Mouse (Mus musculus) liver, embryonic 14.5 days (tissue): Measurements from ENCODE around the gene Tada2a. TPM values are rescaled to one million over a fixed set of nuclear protein-coding genes. Genes with fewer than 3 reads are reported as not detected.

Source experiments
- ATAC-seq: fragments of 200-750 bp; cut with Nextera tagmentation; 2 replicates; pipeline ENCODE4 v1.8.0; 2017; ENCODE audit warnings: moderate number of reproducible peaks, mild to moderate bottlenecking, moderate library complexity; ENCODE audit not compliant: insufficient read depth
- DNase-seq, 3 experiments: peaks; one replicate each; pipeline ENCODE4 v3.0.0-alpha.2; 2012 to 2013; ENCODE audit warnings: low read depth in 3 of 3, low spot score in 3 of 3
- H3K27ac ChIP-seq: fragments of 300-500 bp; sonication (generic); 2 replicates; pipeline ENCODE4 v1.5.1; 2014; ENCODE audit warnings: moderate library complexity, mild to moderate bottlenecking, control low read depth, inconsistent platforms
- H3K27me3 ChIP-seq: fragments of 300-500 bp; sonication (generic); 2 replicates; pipeline ENCODE4 v1.6.1; 2014; ENCODE audit warnings: mild to moderate bottlenecking, low read length, moderate library complexity; ENCODE audit not compliant: control insufficient read depth, insufficient read depth
- H3K36me3 ChIP-seq: fragments of 300-500 bp; sonication (generic); replicated peaks from 2 replicates; pipeline ENCODE4 v1.6.1; 2014; ENCODE audit warnings: low read depth; ENCODE audit not compliant: control insufficient read depth, insufficient read depth
- H3K4me1 ChIP-seq, 2 experiments: fragments of 200-500 bp in 1 of 2; fragments of 300-500 bp in 1 of 2; sonication (generic) in 1 of 2; replicated peaks; 2 replicates each; pipeline ENCODE4 v1.6.1; 2012 to 2014; ENCODE audit warnings: antibody characterized with exemption in 1 of 2, inconsistent platforms in 1 of 2, low read length in 1 of 2; ENCODE audit not compliant: control insufficient read depth in 2 of 2, insufficient read depth in 2 of 2
- H3K4me2 ChIP-seq: fragments of 300-500 bp; sonication (generic); 2 replicates; pipeline ENCODE4 v1.6.1; 2014; ENCODE audit warnings: low read depth, mild to moderate bottlenecking, control low read depth, moderate library complexity
- H3K4me3 ChIP-seq, 2 experiments: fragments of 200-500 bp in 1 of 2; fragments of 300-500 bp in 1 of 2; sonication (generic) in 1 of 2; 2 replicates each; pipeline ENCODE4 v1.5.1; 2012 to 2014; ENCODE audit warnings: low read depth in 2 of 2, low read length in 2 of 2, mild to moderate bottlenecking in 2 of 2, control low read depth in 1 of 2, inconsistent platforms in 1 of 2, moderate library complexity in 1 of 2; ENCODE audit not compliant: insufficient read depth in 1 of 2
- H3K9ac ChIP-seq: fragments of 300-500 bp; sonication (generic); replicated peaks from 2 replicates; pipeline ENCODE4 v1.6.1; 2014; ENCODE audit warnings: mild to moderate bottlenecking, control low read depth, moderate library complexity
- H3K9me3 ChIP-seq: fragments of 300-500 bp; sonication (generic); 2 replicates; pipeline ENCODE4 v1.6.1; 2016; ENCODE audit warnings: low read length, mixed read lengths; ENCODE audit not compliant: control insufficient read depth
- CTCF ChIP-seq: IDR thresholded peaks from 2 replicates; pipeline ENCODE4 v1.5.1; 2016; ENCODE audit warnings: antibody characterized with exemption, low read depth, control low read depth
- EP300 ChIP-seq: IDR thresholded peaks from 2 replicates; pipeline ENCODE4 v1.6.1; 2016; ENCODE audit warnings: antibody characterized with exemption, low read depth
- WGBS: fragments of 180-500 bp; shearing (Covaris S2); extraction: QIAGEN DNeasy Blood & Tissue Kit; methylation state at CpG from one replicate; pipeline ENCODE4 v1.1.7; 2014; ENCODE audit not compliant: insufficient replicate concordance; 5-methylcytosine and 5-hydroxymethylcytosine counted together
- polyA plus RNA-seq, 2 experiments: library from polyadenylated mRNA; depleted of rRNA in 1 of 2; stranded (reverse) in 1 of 2; unstranded in 1 of 2; fragments of >200 nt; fragmentation: Nextera tagmentation in 1 of 2; extraction: Ambion mirVana in 1 of 2; gene quantifications; 2 replicates each; pipeline versions ENCODE4 v1.2.1 to v1.2.3; 2012 to 2014

Gene Tada2a
- polyA plus RNA-seq, 2 experiments = 9.0 to 9.6 TPM

DNA sequence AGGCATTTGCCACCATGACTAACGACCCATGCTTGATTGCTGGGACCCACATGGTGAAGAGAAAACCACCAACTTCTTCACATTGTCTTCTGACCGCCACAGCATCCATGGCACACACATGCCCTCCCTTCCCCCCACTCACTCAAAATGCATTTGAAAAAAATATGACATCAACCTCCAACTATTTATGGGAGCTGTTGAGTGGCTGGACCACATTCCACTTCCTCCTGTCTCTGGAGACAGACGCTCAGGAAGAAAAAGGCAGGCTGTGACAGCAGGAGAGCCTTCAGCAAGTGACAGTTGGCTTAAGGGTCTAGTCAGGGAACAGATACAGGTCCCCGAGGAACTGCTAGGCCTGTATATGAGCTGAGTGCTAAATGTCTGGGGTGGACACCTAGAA lies 49.5 kb downstream of the Tada2a start:
- H3K4me1 ChIP-seq = no peaks in the 10 kb centered on the region
- H3K9me3 ChIP-seq = no peaks in the 10 kb centered on the region
- no peaks in the 10 kb centered on the region for H3K27me3 ChIP-seq
- DNase-seq = no peak
- no peak overlapping the region for H3K4me2 ChIP-seq
- TF ChIP-seq EP300 (no peak), CTCF (no peak)
- no peak overlapping the region for H3K27ac ChIP-seq
- H3K36me3 ChIP-seq = peaks cover 6% of the 10 kb centered on the region; the same call in 1 of the 2 replicates
- H3K9ac ChIP-seq = no peak overlapping the region
- H3K4me3 ChIP-seq = no peak overlapping the region
- WGBS = 69% methylated on average over 4 of the region's 4 CpGs
- ATAC-seq = no peak

DNA sequence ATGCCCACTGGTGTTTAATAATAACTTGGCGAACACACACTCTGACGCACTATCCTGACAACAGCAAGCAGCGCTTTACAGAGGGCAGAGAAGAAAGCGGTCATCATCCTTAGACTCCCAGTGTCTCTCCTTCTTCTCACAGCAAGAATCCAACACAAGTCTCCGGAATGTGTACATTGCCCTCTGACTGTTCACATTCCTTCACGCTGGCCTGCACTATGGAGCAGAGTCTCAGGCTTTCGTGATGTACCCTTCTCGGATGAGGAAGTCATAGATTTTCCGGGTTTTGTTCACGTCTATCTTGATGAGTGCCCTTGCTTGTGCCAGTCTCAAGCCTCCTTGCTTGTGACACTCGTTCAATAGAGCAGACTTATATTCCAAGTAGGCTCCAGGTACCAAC lies 50.0 kb downstream of the Tada2a start:
- 82% methylated on average over 11 of the region's 11 CpGs for WGBS

DNA sequence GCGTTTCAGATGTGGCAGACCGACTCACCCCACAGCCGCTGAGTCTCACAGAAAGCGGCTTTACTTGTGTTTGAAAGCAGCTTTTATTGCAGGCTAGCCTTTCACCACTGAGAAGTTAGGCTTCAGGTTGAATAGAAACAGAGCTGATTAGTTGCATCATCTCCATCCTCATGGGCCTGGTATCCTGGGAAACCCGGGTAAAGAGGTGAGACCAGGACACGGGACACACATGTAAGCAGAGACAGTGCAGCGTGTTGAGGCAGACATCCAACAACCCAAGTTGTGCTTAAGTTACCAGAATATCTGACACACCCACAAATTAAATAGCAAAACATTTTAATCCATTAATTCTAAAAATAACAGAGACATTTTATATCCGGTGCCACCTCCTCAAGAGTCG lies 50.8 kb downstream of the Tada2a start:
- TF ChIP-seq CTCF (no peak), EP300 (no peak)
- WGBS = 82% methylated on average over 9 of the region's 9 CpGs
- H3K4me1 ChIP-seq = no peaks in the 10 kb centered on the region
- peaks cover 6% of the 10 kb centered on the region; the same call in 1 of the 2 replicates for H3K36me3 ChIP-seq
- no peak overlapping the region for H3K4me3 ChIP-seq
- no peak overlapping the region for H3K9ac ChIP-seq
- ATAC-seq (no peak), DNase-seq (no peak)
- no peak overlapping the region for H3K4me2 ChIP-seq
- H3K27ac ChIP-seq = no peak overlapping the region
- H3K27me3 ChIP-seq = no peaks in the 10 kb centered on the region
- no peaks in the 10 kb centered on the region for H3K9me3 ChIP-seq

More for the DNA sequence above, 50.0 kb downstream of the Tada2a start:
- H3K9me3 ChIP-seq = no peaks in the 10 kb centered on the region
- no peaks in the 10 kb centered on the region for H3K4me1 ChIP-seq
- no peaks in the 10 kb centered on the region for H3K27me3 ChIP-seq
- H3K36me3 ChIP-seq = peaks cover 6% of the 10 kb centered on the region; the same call in 1 of the 2 replicates
- ATAC-seq = no peak
- H3K4me2 ChIP-seq = no peak overlapping the region
- no peak overlapping the region for H3K27ac ChIP-seq
- DNase-seq = no peak
- H3K9ac ChIP-seq = no peak overlapping the region
- TF ChIP-seq CTCF (no peak), EP300 (no peak)
- H3K4me3 ChIP-seq = no peak overlapping the region

DNA sequence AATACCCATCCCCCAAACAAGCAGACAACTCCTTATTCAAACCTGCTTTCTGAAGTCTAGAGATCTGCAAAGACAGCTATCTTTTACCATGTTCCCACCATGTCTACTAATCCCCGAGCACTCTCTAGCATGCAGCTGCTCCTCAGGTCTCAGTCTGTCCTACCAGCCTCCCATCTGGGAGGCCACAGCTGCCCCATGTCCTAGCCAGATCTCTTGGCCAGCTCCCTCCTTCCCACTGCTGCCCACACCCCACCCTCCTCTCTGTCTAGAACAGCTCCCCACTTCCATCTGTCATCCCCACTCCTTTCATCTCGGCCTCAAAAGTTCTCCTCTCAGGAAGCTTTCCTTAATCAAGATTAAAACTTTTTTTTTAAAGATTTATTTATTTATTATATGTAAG lies 52.4 kb downstream of the Tada2a start:
- 57% methylated on average over 2 of the region's 2 CpGs for WGBS
- TF ChIP-seq CTCF (no peak), EP300 (no peak)

DNA sequence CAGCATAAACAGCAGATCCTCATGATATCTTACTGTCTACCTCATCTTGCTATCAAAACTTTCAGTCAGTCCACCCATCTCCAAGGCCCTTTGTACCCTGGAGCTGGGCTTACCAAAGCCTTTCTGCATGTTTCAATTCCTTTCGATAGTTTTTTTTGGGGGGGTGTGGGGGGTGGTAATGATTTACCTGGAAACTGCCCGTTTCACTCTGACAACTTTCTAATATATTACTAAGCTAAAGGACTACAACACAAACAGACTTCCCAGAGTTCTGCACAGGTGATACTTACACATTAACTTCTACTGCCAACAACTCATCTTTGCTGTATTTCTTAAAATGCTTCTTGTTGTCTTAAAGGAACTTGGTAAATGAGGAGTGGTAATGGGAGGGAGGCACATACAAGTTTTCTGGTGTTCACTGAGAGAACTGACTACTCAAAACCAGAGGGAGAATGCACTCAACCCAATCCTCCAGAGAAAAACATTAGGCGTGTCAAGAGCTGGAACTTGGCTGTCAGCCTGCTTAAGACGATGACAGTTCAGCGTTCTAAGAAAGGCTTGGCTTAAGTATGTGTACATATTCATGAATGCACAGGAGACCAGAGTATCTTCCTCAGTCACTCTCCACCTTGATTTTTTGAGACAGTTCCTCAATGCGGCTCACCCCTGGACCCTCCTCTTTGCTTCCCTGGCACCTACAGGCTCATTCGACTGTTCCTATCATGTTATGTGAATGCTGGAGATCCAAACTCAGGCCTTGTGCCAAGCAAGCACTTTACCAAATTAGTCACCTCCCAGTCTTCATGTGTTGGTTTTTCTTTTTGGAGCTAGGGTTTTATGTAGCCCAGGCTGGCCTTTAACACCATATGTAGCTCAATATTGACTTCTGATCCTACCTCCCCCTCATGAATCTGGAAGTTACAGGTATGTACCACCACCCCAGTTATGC lies 55.3 kb downstream of the Tada2a start:
- WGBS = 64% methylated on average over 7 of the region's 7 CpGs
- no peak for ATAC-seq

More for the DNA sequence above, 52.4 kb downstream of the Tada2a start:
- no peaks in the 10 kb centered on the region for H3K9me3 ChIP-seq
- no peak overlapping the region for H3K9ac ChIP-seq
- ATAC-seq = no peak
- H3K36me3 ChIP-seq = peaks cover 6% of the 10 kb centered on the region; the same call in 1 of the 2 replicates
- no peak overlapping the region for H3K27ac ChIP-seq
- no peak overlapping the region for H3K4me2 ChIP-seq
- H3K27me3 ChIP-seq = no peaks in the 10 kb centered on the region
- no peaks in the 10 kb centered on the region for H3K4me1 ChIP-seq
- no peak overlapping the region for H3K4me3 ChIP-seq
- no peak for DNase-seq

More for the DNA sequence above, 55.3 kb downstream of the Tada2a start:
- TF ChIP-seq CTCF (no peak), EP300 (no peak)
- H3K36me3 ChIP-seq = no peaks in the 10 kb centered on the region
- no peak for DNase-seq
- H3K9ac ChIP-seq = no peak overlapping the region
- no peaks in the 10 kb centered on the region for H3K9me3 ChIP-seq
- H3K27me3 ChIP-seq = peaks cover 11% of the 10 kb centered on the region
- no peak overlapping the region for H3K4me2 ChIP-seq
- no peak overlapping the region for H3K27ac ChIP-seq
- no peak overlapping the region for H3K4me3 ChIP-seq
- H3K4me1 ChIP-seq = no peaks in the 10 kb centered on the region
